Mouse (Mus musculus) CD8-positive naive resting alpha-beta T cell, adult 2 months (primary cell): ENCODE measurements at regions not wholly inside any gene's neighbourhood (a gene's known extent, or its start where the extent isn't known, plus 50 kb on each side); places are given as distances from the start of the nearest gene placed in this dataset.

Source experiments
- DNase-seq, 2 experiments: peaks; one replicate each; pipeline ENCODE4 v3.0.0; 2022; ENCODE audit warnings: low read depth in 2 of 2, low spot score in 2 of 2

DNA sequence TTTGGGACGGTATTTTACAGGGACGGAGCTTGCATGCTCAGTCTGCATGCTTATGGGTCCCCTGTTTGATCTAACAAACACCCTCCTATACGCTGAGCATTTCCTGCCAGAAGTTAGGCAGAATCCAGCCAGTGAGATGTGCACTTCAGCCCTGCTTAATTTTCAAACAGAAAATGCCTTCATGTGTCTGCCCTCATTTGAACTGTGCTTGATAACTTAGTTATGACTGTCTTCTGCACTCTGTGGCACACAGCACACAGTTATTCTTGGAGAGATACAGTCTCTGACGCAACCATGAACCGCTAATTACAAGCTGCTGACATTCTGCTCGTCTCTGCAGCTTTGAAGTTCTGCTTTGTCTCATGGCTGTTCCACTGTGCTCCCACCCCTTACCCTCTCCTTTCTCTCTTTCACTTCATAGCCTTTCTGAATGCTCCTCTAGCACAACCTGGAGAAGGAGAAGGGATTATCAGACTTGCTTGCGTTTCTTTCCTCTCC lies 160.2 kb downstream of the Gm11361 start:
- DNase-seq, result peak; percentile 29 to 45

DNA sequence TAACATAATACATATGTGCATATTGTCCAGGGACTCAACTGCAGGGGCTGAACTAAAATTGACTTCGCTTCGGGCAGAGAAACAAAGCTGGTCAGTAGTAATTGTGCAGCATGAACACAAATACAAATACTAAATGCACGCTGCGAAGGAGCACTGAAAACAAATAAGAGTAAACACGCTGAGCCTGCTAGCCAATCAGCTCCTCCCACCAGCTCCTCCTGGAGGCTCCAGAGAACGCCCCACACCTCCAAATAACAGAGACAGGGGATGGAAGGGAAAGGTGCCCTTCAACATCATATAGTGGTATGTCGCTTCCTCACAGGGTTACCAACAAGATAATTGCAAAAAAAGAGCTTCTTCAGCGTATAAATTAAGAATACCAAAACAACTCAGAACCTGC lies 159.6 kb downstream of the Gm11361 start:
- DNase-seq, result no peak

- DNase-seq, result no peak
These were observed 158.9 kb downstream of the Gm11361 start for GRCm38 (mm10) chr13:28416231-28416630.

- DNase-seq, result no peak
These were observed 158.4 kb downstream of the Gm11361 start for GRCm38 (mm10) chr13:28415769-28416168.

GRCm38 (mm10) chr13:28410324-28410723 lies 153.0 kb downstream of the Gm11361 start:
- DNase-seq, result no peak

- no peak for DNase-seq
These were observed 152.2 kb downstream of the Gm11361 start for GRCm38 (mm10) chr13:28409609-28409902.

DNA sequence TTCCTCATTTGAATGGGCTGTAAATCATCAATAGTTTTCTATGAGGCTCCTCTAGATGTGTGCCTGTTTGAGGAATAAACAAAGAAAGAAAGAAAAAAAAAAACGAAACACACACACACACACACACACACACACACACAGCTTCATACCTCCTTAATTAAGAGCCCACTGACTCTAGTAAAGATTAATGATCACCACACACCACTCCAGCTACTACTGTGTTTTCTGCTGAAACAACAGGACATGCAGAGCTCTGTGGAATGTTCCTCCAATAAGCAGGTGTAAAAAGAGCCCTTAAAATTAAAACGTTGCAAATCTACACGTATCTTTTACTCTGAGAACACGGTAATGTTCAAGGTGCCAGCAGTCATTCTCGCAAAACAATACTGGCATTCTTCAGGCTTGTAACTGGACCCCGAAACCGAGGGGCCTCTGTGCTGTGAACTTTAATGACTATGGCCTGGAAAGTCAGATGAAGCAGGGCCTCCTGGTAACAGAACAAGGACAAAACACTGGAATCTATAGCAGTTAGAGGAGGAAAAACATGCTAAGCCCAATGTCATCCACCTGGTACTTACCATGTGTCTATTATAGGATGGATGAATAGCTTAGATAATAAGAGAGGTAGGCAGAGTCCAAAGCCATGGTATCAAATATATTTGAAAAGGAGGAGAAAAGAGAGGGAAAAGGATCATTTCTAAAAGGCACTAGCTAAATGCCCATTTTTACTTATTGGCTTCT lies 151.7 kb downstream of the Gm11361 start:
- no peak for DNase-seq

GRCm38 (mm10) chr13:28400459-28400858 lies 143.1 kb downstream of the Gm11361 start:
- no peak for DNase-seq
